In genomic region chr16:7637121-7637700, GRCm38 (mm10) we compare ENCODE assay signal across 18 mouse cellular contexts.
DNase-seq lines count a peak whose midpoint lies in the region; ATAC-seq and TF ChIP-seq lines count a peak whose summit lies in the region.
"Had no signal": no experiment of that assay in that cellular context is flagged by ENCODE, and none has a peak within 500 bp of the region (broad histone marks: within the 10 kb centered on the region; RNA-seq: fewer than 3 reads in every experiment).

No protein-coding gene starts in this region.

- no peaks in the 10 kb centered on the region for H3K27me3 ChIP-seq in heart, adult 2 months (ENCODE audit: control insufficient read depth, insufficient read depth, low read length)
- H3K27me3 ChIP-seq in midbrain, embryonic 12.5 days = no peaks in the 10 kb centered on the region
- no peaks in the 10 kb centered on the region for H3K27me3 ChIP-seq in midbrain, embryonic 16.5 days (ENCODE audit: control insufficient read depth, insufficient read depth, low read depth, low read length)
- no peaks in the 10 kb centered on the region for H3K27me3 ChIP-seq in hindbrain, embryonic 14.5 days (ENCODE audit: control insufficient read depth, insufficient read depth, low read length)
- H3K27me3 ChIP-seq: embryonic facial prominence, embryonic 12.5 days; heart, embryonic 13.5 days; limb, embryonic 15.5 days; megakaryocyte, embryonic 14.5 days had no signal

- H3K4me2 ChIP-seq in midbrain, embryonic 12.5 days (replicated peaks) = no peak overlapping the region
- no peak overlapping the region for H3K4me2 ChIP-seq in midbrain, embryonic 16.5 days (ENCODE audit: low read length)
- no peak overlapping the region for H3K4me2 ChIP-seq in hindbrain, embryonic 14.5 days (replicated peaks)
- H3K4me2 ChIP-seq: embryonic facial prominence, embryonic 12.5 days; heart, embryonic 13.5 days; limb, embryonic 15.5 days had no signal

- H3K9me3 ChIP-seq in midbrain, embryonic 12.5 days = no peaks in the 10 kb centered on the region
- H3K9me3 ChIP-seq in midbrain, embryonic 16.5 days (replicated peaks; ENCODE audit: control insufficient read depth, low read length, poor library complexity, severe bottlenecking) = no peaks in the 10 kb centered on the region
- H3K9me3 ChIP-seq in hindbrain, embryonic 14.5 days (ENCODE audit: control insufficient read depth, low read length) = no peaks in the 10 kb centered on the region
- H3K9me3 ChIP-seq: embryonic facial prominence, embryonic 12.5 days; heart, embryonic 13.5 days; limb, embryonic 15.5 days; megakaryocyte, embryonic 14.5 days had no signal

- intact Hi-C loops in heart, adult 2 months (cut with DNase I) = no loop called here

- H3K9ac ChIP-seq in heart, adult 2 months (ENCODE audit: low read depth, low read length) = no peak overlapping the region
- H3K9ac ChIP-seq in midbrain, embryonic 12.5 days (replicated peaks) = no peak overlapping the region
- no peak overlapping the region for H3K9ac ChIP-seq in midbrain, embryonic 16.5 days (ENCODE audit: low read depth, low read length)
- H3K9ac ChIP-seq in hindbrain, embryonic 14.5 days = no peak overlapping the region
- H3K9ac ChIP-seq: embryonic facial prominence, embryonic 12.5 days; heart, embryonic 13.5 days; limb, embryonic 15.5 days had no signal

- no peak for TF ChIP-seq CTCF in heart, adult 2 months (IDR thresholded peaks at IDR 0.05)

- no peak overlapping the region for H3K4me3 ChIP-seq in heart, adult 2 months
- no peak overlapping the region for H3K4me3 ChIP-seq in midbrain, embryonic 12.5 days
- no peak overlapping the region for H3K4me3 ChIP-seq in midbrain, embryonic 16.5 days (ENCODE audit: low read depth, low read length)
- H3K4me3 ChIP-seq in hindbrain, embryonic 14.5 days (replicated peaks; ENCODE audit: low read length) = no peak overlapping the region
- H3K4me3 ChIP-seq: embryonic facial prominence, embryonic 12.5 days; heart, embryonic 13.5 days; limb, embryonic 15.5 days; megakaryocyte, embryonic 14.5 days had no signal

- ATAC-seq in midbrain, embryonic 12.5 days (ENCODE audit: low FRiP score, low read depth) = no peak
- ATAC-seq in midbrain, embryonic 16.5 days = no peak
- ATAC-seq in hindbrain, embryonic 14.5 days (ENCODE audit: low FRiP score) = no peak

- no peak overlapping the region for H3K27ac ChIP-seq in heart, adult 2 months
- peak overlapping the region; percentile 5 for H3K27ac ChIP-seq in midbrain, embryonic 12.5 days (replicated peaks)
- H3K27ac ChIP-seq in midbrain, embryonic 16.5 days (ENCODE audit: low read length) = no peak overlapping the region
- H3K27ac ChIP-seq in hindbrain, embryonic 14.5 days = 0 out of 2 replicates have a peak overlapping the region, but pooled peaks have one; percentile 8
- H3K27ac ChIP-seq: embryonic facial prominence, embryonic 12.5 days; heart, embryonic 13.5 days; limb, embryonic 15.5 days had no signal

- TF ChIP-seq EP300 in heart, adult 2 months (IDR thresholded peaks at IDR 0.05; ENCODE audit: insufficient read depth, low read depth, low read length) = no peak

- no peaks in the 10 kb centered on the region for H3K79me2 ChIP-seq in heart, adult 2 months (replicated peaks; ENCODE audit: control insufficient read depth, insufficient read depth, low read length)

- TF ChIP-seq POLR2A in heart, adult 2 months (IDR thresholded peaks at IDR 0.05; ENCODE audit: insufficient read depth, low read depth, low read length) = no peak

- H3K36me3 ChIP-seq in heart, adult 2 months (ENCODE audit: control insufficient read depth, insufficient read depth, low read length) = no peaks in the 10 kb centered on the region
- H3K36me3 ChIP-seq in midbrain, embryonic 12.5 days = no peaks in the 10 kb centered on the region
- no peaks in the 10 kb centered on the region for H3K36me3 ChIP-seq in midbrain, embryonic 16.5 days (ENCODE audit: control insufficient read depth, insufficient read depth, low read length)
- no peaks in the 10 kb centered on the region for H3K36me3 ChIP-seq in hindbrain, embryonic 14.5 days (replicated peaks; ENCODE audit: control insufficient read depth, insufficient read depth)
- H3K36me3 ChIP-seq: embryonic facial prominence, embryonic 12.5 days; heart, embryonic 13.5 days; limb, embryonic 15.5 days had no signal

- peak; percentile 41 for DNase-seq in heart, adult 11 months
- no peak for DNase-seq in heart, adult 2 months
- DNase-seq in hindbrain, embryonic 14.5 days (ENCODE audit: low spot score) = no peak
- DNase-seq in right cerebral cortex, postnatal 36 days (ENCODE audit: low spot score in 2 of 2) = no peak
- no peak for DNase-seq in gastrocnemius, postnatal 4 days (ENCODE audit: low spot score in 2 of 2)
- DNase-seq: adrenal gland, adult 8-10 months; cerebellum, adult 2 months; heart, postnatal 36 days; kidney, adult 11 months; kidney, postnatal 14 days; lung, postnatal 14 days; thymus, postnatal 25 days had no signal

- no peaks in the 10 kb centered on the region for H3K4me1 ChIP-seq in heart, adult 2 months (ENCODE audit: control insufficient read depth, insufficient read depth, low read length)
- H3K4me1 ChIP-seq in midbrain, embryonic 12.5 days = peaks cover 40% of the 10 kb centered on the region
- H3K4me1 ChIP-seq in midbrain, embryonic 16.5 days (ENCODE audit: control insufficient read depth, insufficient read depth, low read length) = peaks cover 19% of the 10 kb centered on the region
- H3K4me1 ChIP-seq in hindbrain, embryonic 14.5 days (replicated peaks; ENCODE audit: control insufficient read depth, insufficient read depth, low read length) = peaks cover 32% of the 10 kb centered on the region
- H3K4me1 ChIP-seq: megakaryocyte, embryonic 14.5 days had no signal

- WGBS in heart, adult 2 months = 65% methylated on average over 5 of the region's 5 CpGs
- 41% methylated on average over 5 of the region's 5 CpGs for WGBS in midbrain, embryonic 12.5 days
- 24% methylated on average over 5 of the region's 5 CpGs for WGBS in midbrain, embryonic 16.5 days
- 26% methylated on average over 5 of the region's 5 CpGs for WGBS in hindbrain, embryonic 14.5 days

Comparison
In these comparisons a context has a peak if more than half of its experiments do, and no peak if none do; other contexts are left out.
1. H3K27ac ChIP-seq: peak in midbrain, embryonic 12.5 days (single experiment) and hindbrain, embryonic 14.5 days (single experiment); none in heart, adult 2 months (single experiment) and midbrain, embryonic 16.5 days (single experiment).